Mouse (Mus musculus) frontal cortex, adult (tissue): ENCODE results near the gene Plg.

Source experiments
- ATAC-seq: cut with Nextera tagmentation; 2 replicates; pipeline ENCODE4 v1.9.2; 2017; ENCODE audit warnings: mild to moderate bottlenecking, moderate library complexity, mixed read lengths; ENCODE audit not compliant: low TSS enrichment

Gene Plg

GRCm38 (mm10) chr17:12377981-12378705 is at the start of gene Plg:
Gene Plg, plus strand, starts transcription at chr17:12378608.
- no peak for ATAC-seq

GRCm38 (mm10) chr17:12335115-12335514 is 43.3 kb upstream of the Plg start:
- no peak for ATAC-seq

GRCm38 (mm10) chr17:12336073-12336868 is 42.1 kb upstream of the Plg start:
- ATAC-seq: no peak

GRCm38 (mm10) chr17:12337156-12337555 is 41.3 kb upstream of the Plg start:
- no peak for ATAC-seq

- no peak for ATAC-seq
Measured at GRCm38 (mm10) chr17:12343702-12344376, 34.6 kb upstream of the Plg start.

GRCm38 (mm10) chr17:12347462-12347861 is 30.9 kb upstream of the Plg start:
- ATAC-seq: no peak

GRCm38 (mm10) chr17:12351564-12351963 is 26.8 kb upstream of the Plg start:
- ATAC-seq: no peak

- ATAC-seq: no peak
Measured at GRCm38 (mm10) chr17:12352781-12353180, 25.6 kb upstream of the Plg start.

- ATAC-seq: no peak
Measured at GRCm38 (mm10) chr17:12359876-12360275, 18.5 kb upstream of the Plg start.

- ATAC-seq: no peak
Measured at GRCm38 (mm10) chr17:12363601-12364425, 14.6 kb upstream of the Plg start.

- peak; percentile 79 for ATAC-seq
Measured at GRCm38 (mm10) chr17:12364426-12364735, 14.0 kb upstream of the Plg start.

GRCm38 (mm10) chr17:12367373-12367930 is 11.0 kb upstream of the Plg start:
- peak; percentile 85; the same call in 1 of the 2 replicates for ATAC-seq

- ATAC-seq: no peak
Measured at GRCm38 (mm10) chr17:12369393-12369792, 9.0 kb upstream of the Plg start.

- ATAC-seq: no peak
Measured at GRCm38 (mm10) chr17:12370289-12370688, 8.1 kb upstream of the Plg start.

- ATAC-seq: no peak
Measured at GRCm38 (mm10) chr17:12371310-12371925, 7.0 kb upstream of the Plg start.

- ATAC-seq: peak; percentile 72
Measured at GRCm38 (mm10) chr17:12372021-12372420, 6.4 kb upstream of the Plg start.

GRCm38 (mm10) chr17:12373601-12374144 is 4.7 kb upstream of the Plg start:
- no peak for ATAC-seq

GRCm38 (mm10) chr17:12380287-12380686 is 1.9 kb downstream of the Plg start:
- no peak for ATAC-seq

GRCm38 (mm10) chr17:12381579-12381978 is 3.2 kb downstream of the Plg start:
- ATAC-seq: no peak

GRCm38 (mm10) chr17:12382531-12382930 is 4.1 kb downstream of the Plg start:
- no peak; the same call in 1 of the 2 replicates for ATAC-seq
